Mouse (Mus musculus) limb, embryonic 15.5 days (tissue): Measurements from ENCODE around the gene Slc10a4. TPM values are rescaled to one million over a fixed set of nuclear protein-coding genes. Genes with fewer than 3 reads are reported as not detected.

Experiments used
- ATAC-seq: fragments of 200-750 bp; cut with Nextera tagmentation; 2 replicates; pipeline ENCODE4 v1.8.0; 2017; ENCODE audit warnings: low read depth, moderate TSS enrichment; ENCODE audit not compliant: insufficient number of reproducible peaks, low FRiP score, low TSS enrichment
- H3K27ac ChIP-seq: fragments of 300-500 bp; sonication (generic); 2 replicates; pipeline ENCODE4 v1.5.1; 2015; ENCODE audit warnings: moderate library complexity, mild to moderate bottlenecking, inconsistent platforms
- H3K27me3 ChIP-seq: fragments of 300-500 bp; sonication (generic); 2 replicates; pipeline ENCODE4 v1.6.1; 2015; ENCODE audit warnings: inconsistent platforms
- H3K36me3 ChIP-seq: fragments of 300-500 bp; sonication (generic); 2 replicates; pipeline ENCODE4 v1.6.1; 2015; ENCODE audit warnings: inconsistent platforms
- H3K4me1 ChIP-seq: fragments of 300-500 bp; sonication (generic); 2 replicates; pipeline ENCODE4 v1.6.1; 2015; ENCODE audit warnings: inconsistent platforms
- H3K4me2 ChIP-seq: fragments of 300-500 bp; sonication (generic); 2 replicates; pipeline ENCODE4 v1.6.1; 2015; ENCODE audit warnings: mild to moderate bottlenecking, inconsistent platforms
- H3K4me3 ChIP-seq: fragments of 300-500 bp; sonication (generic); 2 replicates; pipeline ENCODE4 v1.5.1; 2015; ENCODE audit warnings: mild to moderate bottlenecking, inconsistent platforms
- H3K9ac ChIP-seq: fragments of 300-500 bp; sonication (generic); 2 replicates; pipeline ENCODE4 v1.6.1; 2015; ENCODE audit warnings: inconsistent platforms
- H3K9me3 ChIP-seq: fragments of 300-500 bp; sonication (generic); 2 replicates; pipeline ENCODE4 v1.6.1; 2016; ENCODE audit warnings: inconsistent platforms
- WGBS: fragments of 180-500 bp; shearing (Covaris S2); methylation state at CpG from one replicate; pipeline ENCODE4 v1.1.7; 2015; 5-methylcytosine and 5-hydroxymethylcytosine counted together
- polyA plus RNA-seq: library from polyadenylated mRNA; unstranded; fragments of >200 nt; fragmentation: Nextera tagmentation; extraction: Ambion mirVana; gene quantifications from 2 replicates; pipeline ENCODE4 v1.2.1, GENCODE M21; 2015

The Slc10a4 gene
- polyA plus RNA-seq, 1 experiment from 2014 or later, result 0.33 TPM

- Histone ChIP-seq H3K27ac (no peak overlapping the region), H3K36me3 (peaks cover 21% of the 10 kb centered on the region), H3K4me2 (no peak overlapping the region), H3K27me3 (no peaks in the 10 kb centered on the region), H3K4me3 (no peak overlapping the region), H3K9ac (no peak overlapping the region), H3K4me1 (no peaks in the 10 kb centered on the region), H3K9me3 (no peaks in the 10 kb centered on the region)
- WGBS, result 84% methylated on average over 13 of the region's 13 CpGs
- ATAC-seq, result no peak
Measured at GRCm38 (mm10) chr5:73023801-73024200, 17.1 kb downstream of the Slc10a4 start.

- Histone ChIP-seq H3K9ac (no peak overlapping the region), H3K4me3 (no peak overlapping the region), H3K4me2 (no peak overlapping the region), H3K27me3 (no peaks in the 10 kb centered on the region), H3K4me1 (no peaks in the 10 kb centered on the region), H3K36me3 (peaks cover 47% of the 10 kb centered on the region), H3K9me3 (no peaks in the 10 kb centered on the region), H3K27ac (no peak overlapping the region)
- 78% methylated on average over 13 of the region's 13 CpGs for whole genome bisulfite sequencing
- no peak for ATAC-seq
Measured at GRCm38 (mm10) chr5:73028646-73029045, 22.0 kb downstream of the Slc10a4 start.

- Histone ChIP-seq H3K4me2 (no peak overlapping the region), H3K27ac (no peak overlapping the region), H3K9ac (no peak overlapping the region), H3K4me1 (no peaks in the 10 kb centered on the region), H3K4me3 (no peak overlapping the region), H3K9me3 (no peaks in the 10 kb centered on the region), H3K36me3 (peaks cover 53% of the 10 kb centered on the region), H3K27me3 (no peaks in the 10 kb centered on the region)
- 83% methylated on average over 11 of the region's 11 CpGs for whole genome bisulfite sequencing
- ATAC-seq, result no peak
Measured at GRCm38 (mm10) chr5:73032481-73032880, 25.8 kb downstream of the Slc10a4 start.

GRCm38 (mm10) chr5:73044055-73044454 is 37.4 kb downstream of the Slc10a4 start:
- no peaks in the 10 kb centered on the region for H3K9me3 ChIP-seq
- no peaks in the 10 kb centered on the region for H3K4me1 ChIP-seq
- H3K27ac ChIP-seq, result no peak overlapping the region
- no peak for ATAC-seq
- WGBS, result 92% methylated on average over 2 of the region's 2 CpGs
- H3K27me3 ChIP-seq, result no peaks in the 10 kb centered on the region
- H3K9ac ChIP-seq, result no peak overlapping the region
- no peak overlapping the region for H3K4me2 ChIP-seq
- peaks cover 50% of the 10 kb centered on the region for H3K36me3 ChIP-seq
- H3K4me3 ChIP-seq, result no peak overlapping the region

- H3K9me3 ChIP-seq, result no peaks in the 10 kb centered on the region
- H3K4me2 ChIP-seq, result no peak overlapping the region
- peaks cover 77% of the 10 kb centered on the region for H3K36me3 ChIP-seq
- H3K27me3 ChIP-seq, result no peaks in the 10 kb centered on the region
- H3K9ac ChIP-seq, result no peak overlapping the region
- H3K27ac ChIP-seq, result no peak overlapping the region
- no peak for ATAC-seq
- H3K4me3 ChIP-seq, result no peak overlapping the region
- H3K4me1 ChIP-seq, result no peaks in the 10 kb centered on the region
- 76% methylated on average over 7 of the region's 7 CpGs for WGBS
Measured at GRCm38 (mm10) chr5:73047651-73048245, 41.1 kb downstream of the Slc10a4 start.

- Histone ChIP-seq H3K27me3 (no peaks in the 10 kb centered on the region), H3K9me3 (no peaks in the 10 kb centered on the region), H3K9ac (no peak overlapping the region), H3K4me2 (no peak overlapping the region), H3K36me3 (peaks cover 77% of the 10 kb centered on the region), H3K27ac (no peak overlapping the region), H3K4me3 (no peak overlapping the region), H3K4me1 (no peaks in the 10 kb centered on the region)
- WGBS, result 92% methylated on average over 8 of the region's 8 CpGs
- ATAC-seq, result no peak
Measured at GRCm38 (mm10) chr5:73053933-73054332, 47.2 kb downstream of the Slc10a4 start.

- H3K27me3 ChIP-seq, result no peaks in the 10 kb centered on the region
- ATAC-seq, result no peak
- no peak overlapping the region for H3K4me3 ChIP-seq
- no peak overlapping the region for H3K9ac ChIP-seq
- H3K27ac ChIP-seq, result no peak overlapping the region
- H3K36me3 ChIP-seq, result peaks cover 55% of the 10 kb centered on the region
- WGBS, result 93% methylated on average over 6 of the region's 6 CpGs
- no peaks in the 10 kb centered on the region for H3K4me1 ChIP-seq
- no peak overlapping the region for H3K4me2 ChIP-seq
- no peaks in the 10 kb centered on the region for H3K9me3 ChIP-seq
Measured at GRCm38 (mm10) chr5:73056457-73056856, 49.8 kb downstream of the Slc10a4 start.

- no peaks in the 10 kb centered on the region for H3K4me1 ChIP-seq
- 92% methylated on average over 5 of the region's 5 CpGs for WGBS
- no peak overlapping the region for H3K4me3 ChIP-seq
- ATAC-seq, result no peak
- no peaks in the 10 kb centered on the region for H3K27me3 ChIP-seq
- H3K4me2 ChIP-seq, result no peak overlapping the region
- H3K27ac ChIP-seq, result no peak overlapping the region
- peaks cover 50% of the 10 kb centered on the region for H3K36me3 ChIP-seq
- H3K9ac ChIP-seq, result no peak overlapping the region
- H3K9me3 ChIP-seq, result no peaks in the 10 kb centered on the region
Measured at GRCm38 (mm10) chr5:73056937-73057336, 50.3 kb downstream of the Slc10a4 start.

GRCm38 (mm10) chr5:73061506-73062155 is 54.9 kb downstream of the Slc10a4 start:
- no peaks in the 10 kb centered on the region for H3K9me3 ChIP-seq
- H3K4me2 ChIP-seq, result no peak overlapping the region

More at GRCm38 (mm10) chr5:73061506-73062155, 54.9 kb downstream of the Slc10a4 start:
- H3K4me1 ChIP-seq, result no peaks in the 10 kb centered on the region
- no peak overlapping the region for H3K4me3 ChIP-seq
- no peak overlapping the region for H3K27ac ChIP-seq
- H3K9ac ChIP-seq, result no peak overlapping the region
- no peaks in the 10 kb centered on the region for H3K27me3 ChIP-seq
- peaks cover 24% of the 10 kb centered on the region for H3K36me3 ChIP-seq
- 70% methylated on average over 11 of the region's 11 CpGs for WGBS
- ATAC-seq, result no peak

Other genes starting within 250 kb of the Slc10a4 start
- gene Tec, start 138.4 kb upstream of the Slc10a4 start, polyA plus RNA-seq, result 12.9 and 13.2 TPM in 2 replicates
- gene Slain2, start 92.6 kb upstream of the Slc10a4 start, polyA plus RNA-seq, result 14.0 and 16.4 TPM in 2 replicates
- gene Gm10135, start 32.2 kb upstream of the Slc10a4 start, polyA plus RNA-seq, result not detected in 2 replicates
- 26.7 and 29.5 TPM in 2 replicates for gene Fryl, start 249.7 kb downstream of the Slc10a4 start, polyA plus RNA-seq